Mouse (Mus musculus) midbrain, embryonic 15.5 days (tissue): ENCODE results near the gene Hist2h2aa2. TPM values are rescaled to one million over a fixed set of nuclear protein-coding genes. Genes with fewer than 3 reads are reported as not detected.
"Not testable (repeated sequence)": the region's sequence is repeated elsewhere in the genome, so short reads cannot be mapped to it uniquely, and the experiment has no call there.

Experiments
- ATAC-seq: fragments of 200-750 bp; cut with Nextera tagmentation; replicated peaks from 2 replicates; pipeline ENCODE4 v1.8.0; 2017; ENCODE audit warnings: moderate TSS enrichment
- H3K27ac ChIP-seq: fragments of 300-500 bp; sonication (generic); 2 replicates; pipeline ENCODE4 v1.5.1; 2015; ENCODE audit warnings: mild to moderate bottlenecking, inconsistent platforms
- H3K27me3 ChIP-seq: fragments of 300-500 bp; sonication (generic); replicated peaks from 2 replicates; pipeline ENCODE4 v1.6.1; 2015; ENCODE audit warnings: inconsistent platforms
- H3K36me3 ChIP-seq: fragments of 300-500 bp; sonication (generic); replicated peaks from 2 replicates; pipeline ENCODE4 v1.6.1; 2015; ENCODE audit warnings: inconsistent platforms
- H3K4me1 ChIP-seq: fragments of 300-500 bp; sonication (generic); 2 replicates; pipeline ENCODE4 v1.6.1; 2015; ENCODE audit warnings: inconsistent platforms
- H3K4me2 ChIP-seq: fragments of 300-500 bp; sonication (generic); 2 replicates; pipeline ENCODE4 v1.6.1; 2015; ENCODE audit warnings: inconsistent platforms, mild to moderate bottlenecking, moderate library complexity
- H3K4me3 ChIP-seq: fragments of 300-500 bp; sonication (generic); 2 replicates; pipeline ENCODE4 v1.5.1; 2015; ENCODE audit warnings: mild to moderate bottlenecking, inconsistent platforms
- H3K9ac ChIP-seq: fragments of 300-500 bp; sonication (generic); 2 replicates; pipeline ENCODE4 v1.6.1; 2015; ENCODE audit warnings: mild to moderate bottlenecking, inconsistent platforms
- H3K9me3 ChIP-seq: fragments of 300-500 bp; sonication (generic); 2 replicates; pipeline ENCODE4 v1.6.1; 2016; ENCODE audit warnings: inconsistent platforms
- WGBS: fragments of 180-500 bp; shearing (Covaris S2); methylation state at CpG from one replicate; pipeline ENCODE4 v1.1.7; 2015; ENCODE audit warnings: mixed read lengths; 5-methylcytosine and 5-hydroxymethylcytosine counted together
- polyA plus RNA-seq: library from polyadenylated mRNA; unstranded; fragments of >200 nt; fragmentation: Nextera tagmentation; extraction: Ambion mirVana; gene quantifications from 2 replicates; pipeline ENCODE4 v1.2.1, GENCODE M21; 2015

The Hist2h2aa2 gene
- polyA plus RNA-seq, 1 experiment from 2014 or later, result 51.7 TPM

DNA sequence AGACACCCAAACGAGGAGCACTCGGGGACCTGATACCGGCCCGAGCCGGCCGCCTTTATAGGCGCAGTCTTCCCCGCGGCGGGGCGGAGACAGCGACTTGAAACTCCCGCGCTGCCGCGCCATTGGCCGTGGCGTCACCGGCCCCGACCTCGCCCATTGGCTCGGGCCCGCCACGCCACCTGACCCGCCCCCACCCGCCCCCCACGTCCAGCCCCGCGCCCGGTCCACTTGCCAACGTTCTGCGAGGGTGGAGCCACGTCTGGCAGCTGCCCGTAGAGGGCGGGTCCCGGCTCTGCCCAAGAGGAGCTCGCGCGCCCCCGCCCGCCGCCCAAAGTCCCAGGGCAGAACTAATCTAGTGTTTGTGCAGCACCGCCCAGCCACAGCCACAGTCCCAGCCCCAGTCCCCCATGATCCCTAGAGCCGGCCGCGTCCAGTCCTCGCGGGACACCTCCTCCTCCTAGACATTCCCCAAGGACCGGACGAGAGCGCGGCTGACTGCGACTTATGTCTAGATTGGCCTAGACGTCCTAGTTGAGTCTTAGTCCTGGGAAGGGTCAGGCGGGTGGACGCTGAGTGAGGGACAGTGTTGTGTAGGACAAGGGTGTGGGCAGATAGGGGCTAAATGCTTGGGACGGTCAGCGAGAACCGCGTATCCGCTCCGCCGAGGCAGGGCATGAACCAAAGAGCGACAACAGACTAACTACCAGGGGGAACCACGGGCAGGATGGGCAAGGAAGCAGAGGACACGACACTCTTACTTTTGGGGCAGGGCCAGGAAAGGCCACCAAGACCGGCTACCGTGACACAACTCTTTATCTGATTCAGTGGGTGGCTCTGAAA, 902 bp downstream of the Hist2h2aa2 start, which contains the start of gene Hist2h3c2:
Gene Hist2h3c2, minus strand, starts transcription at position 174 of the 840 bp plus-strand sequence.
- peak within 1 kb of the TSS; percentile 45 for H3K4me2 ChIP-seq
- H3K4me3 ChIP-seq, result peak within 1 kb of the TSS; percentile 37
- H3K9ac ChIP-seq, result peak within 1 kb of the TSS; percentile 27; the same call in 1 of the 2 replicates
- peak; percentile 89 for ATAC-seq
- H3K27me3 ChIP-seq, H3K9me3 ChIP-seq, H3K36me3 ChIP-seq: not testable (repeated sequence)
- peaks cover 21% of the 10 kb centered on the region for H3K4me1 ChIP-seq
- WGBS, result under 1% methylated on average over 23 of the region's 68 CpGs
- peak within 1 kb of the TSS; percentile 67; the same call in 1 of the 2 replicates for H3K27ac ChIP-seq

DNA sequence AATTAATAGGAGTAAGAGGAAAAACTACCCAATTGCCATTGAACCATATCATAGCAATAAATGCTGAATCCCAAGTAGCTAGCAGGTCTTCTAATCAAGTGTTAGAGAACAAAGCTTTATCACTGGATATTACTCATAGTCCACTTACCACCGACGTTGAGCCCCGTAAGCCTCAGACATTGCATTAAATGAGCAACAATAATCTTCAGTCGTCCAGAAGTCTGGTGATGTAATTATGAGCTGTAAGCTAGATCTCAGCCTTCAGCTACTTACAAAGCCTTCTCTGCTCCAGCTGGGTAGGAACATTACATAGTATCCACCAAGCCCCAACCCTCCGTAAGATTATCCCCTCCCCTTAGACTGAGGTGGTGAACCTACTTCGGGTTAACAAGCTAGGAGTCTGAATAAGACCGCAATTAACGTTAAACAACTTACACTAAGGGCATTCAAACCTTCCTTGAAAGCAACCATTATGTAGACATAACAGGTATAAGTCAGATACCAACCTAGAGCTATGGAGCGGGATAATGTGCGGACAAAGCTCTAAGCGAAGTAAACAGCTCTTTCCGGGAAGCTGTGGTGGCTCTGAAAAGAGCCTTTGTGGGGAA, 2.1 kb downstream of the Hist2h2aa2 start:
- H3K9ac ChIP-seq, result peak overlapping the region; percentile 27; the same call in 1 of the 2 replicates
- 2% methylated on average over 12 of the region's 12 CpGs for WGBS
- ATAC-seq, result no peak

DNA sequence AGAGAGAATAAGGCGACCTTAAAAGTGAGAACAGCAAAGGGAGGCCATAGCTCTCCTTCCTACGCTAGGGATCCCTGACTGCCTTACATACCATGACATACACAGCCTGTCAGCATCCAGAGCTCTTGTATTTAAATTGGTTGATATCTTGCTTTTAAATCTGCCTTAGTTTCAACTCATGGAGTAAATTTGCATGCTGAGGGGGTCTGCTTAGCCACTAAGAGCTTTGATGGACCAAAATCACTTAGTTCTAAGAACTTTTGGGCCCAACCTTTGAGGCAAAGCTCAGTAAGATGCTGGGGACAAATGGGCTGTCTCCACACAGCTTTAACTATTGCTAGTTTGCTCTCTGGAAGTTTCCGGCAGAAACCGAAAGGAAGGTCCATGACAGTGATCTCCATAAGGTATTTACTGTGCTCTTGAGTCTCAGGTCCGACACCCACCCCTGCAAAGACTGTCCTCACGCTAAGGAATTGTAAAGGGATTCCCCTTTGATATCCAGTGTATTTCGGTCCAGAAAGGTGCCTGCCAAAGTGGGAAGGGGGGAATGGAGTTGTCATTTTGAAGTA, 2.7 kb downstream of the Hist2h2aa2 start:
- Histone ChIP-seq H3K4me3 (peak overlapping the region; percentile 23), H3K9me3 (no peaks in the 10 kb centered on the region), H3K4me1 (peaks cover 18% of the 10 kb centered on the region), H3K27me3 (no peaks in the 10 kb centered on the region), H3K27ac (no peak overlapping the region), H3K9ac (peak overlapping the region; percentile 13; the same call in 1 of the 2 replicates), H3K4me2 (peak overlapping the region; percentile 42), H3K36me3 (no peaks in the 10 kb centered on the region)
- ATAC-seq, result no peak
- 24% methylated on average over 7 of the region's 7 CpGs for WGBS

More for the DNA sequence above, 2.1 kb downstream of the Hist2h2aa2 start:
- peak overlapping the region; percentile 23 for H3K4me3 ChIP-seq
- no peaks in the 10 kb centered on the region for H3K36me3 ChIP-seq
- no peaks in the 10 kb centered on the region for H3K27me3 ChIP-seq
- H3K4me1 ChIP-seq, result peaks cover 18% of the 10 kb centered on the region
- peak overlapping the region; percentile 42 for H3K4me2 ChIP-seq
- H3K27ac ChIP-seq, result no peak overlapping the region
- H3K9me3 ChIP-seq, result no peaks in the 10 kb centered on the region

DNA sequence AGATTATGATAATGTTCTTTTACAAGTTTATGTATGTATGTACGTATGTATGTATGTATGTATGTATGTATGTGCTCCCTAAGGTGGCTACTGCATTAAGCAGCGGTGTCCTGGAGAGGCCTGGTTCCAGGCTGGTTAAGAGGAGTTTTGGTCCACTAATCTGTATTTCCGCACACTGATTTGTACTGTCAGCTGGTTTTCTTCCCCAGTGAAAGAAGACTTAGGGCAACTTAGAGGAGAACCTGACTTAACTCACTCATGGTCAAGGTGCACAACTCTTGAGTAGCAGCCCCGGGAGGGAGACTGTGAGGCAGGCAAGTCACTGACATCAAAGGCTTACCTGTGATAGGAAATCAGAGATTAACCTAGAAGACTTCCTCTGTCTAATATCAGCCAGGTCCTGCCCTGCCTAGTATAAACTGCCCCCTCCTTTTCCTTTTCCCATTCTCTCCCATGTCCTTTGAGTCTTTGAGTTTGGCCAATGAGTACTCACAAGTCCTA, 3.2 kb downstream of the Hist2h2aa2 start:
- Histone ChIP-seq H3K4me2 (peak overlapping the region; percentile 42), H3K4me1 (peaks cover 18% of the 10 kb centered on the region), H3K27me3 (no peaks in the 10 kb centered on the region), H3K36me3 (no peaks in the 10 kb centered on the region), H3K9me3 (no peaks in the 10 kb centered on the region), H3K9ac (0 out of 2 replicates have a peak overlapping the region, but pooled peaks have one; percentile 13), H3K27ac (no peak overlapping the region), H3K4me3 (no peak overlapping the region)
- ATAC-seq, result no peak
- WGBS, result 82% methylated on average over 4 of the region's 4 CpGs

DNA sequence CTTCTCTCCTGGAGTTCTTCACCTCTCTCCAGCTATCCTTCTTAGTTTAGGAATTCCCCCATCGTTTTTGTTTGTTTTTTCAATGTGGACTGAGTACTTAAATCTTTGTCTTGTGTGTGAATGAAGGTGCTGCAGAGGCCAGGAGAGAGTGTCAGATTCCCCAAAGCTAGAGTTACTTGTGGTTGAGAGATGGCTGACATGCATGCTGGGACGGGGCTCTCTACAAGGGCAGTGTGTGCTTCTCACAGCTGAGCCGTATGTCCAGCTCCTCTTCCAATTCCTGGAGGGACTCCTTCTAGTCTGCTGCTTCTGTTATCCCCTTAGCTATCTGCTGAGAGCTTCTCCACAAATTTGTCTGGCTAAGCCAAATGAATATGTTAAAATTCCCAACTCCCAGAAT, 4.2 kb downstream of the Hist2h2aa2 start:
- H3K9me3 ChIP-seq, result no peaks in the 10 kb centered on the region
- ATAC-seq, result no peak
- no peak overlapping the region for H3K9ac ChIP-seq
- H3K4me1 ChIP-seq, result peaks cover 15% of the 10 kb centered on the region
- H3K27me3 ChIP-seq, result no peaks in the 10 kb centered on the region
- no peaks in the 10 kb centered on the region for H3K36me3 ChIP-seq
- 76% methylated on average over 3 of the region's 3 CpGs for WGBS
- H3K4me3 ChIP-seq, result no peak overlapping the region
- H3K4me2 ChIP-seq, result no peak overlapping the region
- no peak overlapping the region for H3K27ac ChIP-seq

DNA sequence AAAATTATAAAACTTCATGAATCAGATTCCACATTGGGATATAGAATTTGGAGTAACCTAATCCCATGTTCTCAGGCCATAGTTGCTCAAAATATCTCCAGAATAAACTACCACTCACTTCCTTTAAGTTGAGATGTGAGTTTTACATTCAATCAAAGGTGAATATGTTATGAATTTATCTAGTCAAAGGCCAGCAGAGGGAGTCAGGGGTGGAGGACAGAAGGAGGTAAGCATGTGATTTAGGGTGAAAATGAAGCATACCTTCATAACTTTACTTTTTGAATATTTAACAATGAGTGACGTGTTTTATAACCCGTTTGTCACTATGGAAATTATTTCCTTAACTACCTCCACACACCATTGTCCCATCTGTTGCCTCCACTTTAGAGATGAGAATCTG, 5.2 kb downstream of the Hist2h2aa2 start:
- Histone ChIP-seq H3K4me1 (peaks cover 13% of the 10 kb centered on the region), H3K9me3 (no peaks in the 10 kb centered on the region), H3K27ac (no peak overlapping the region), H3K4me3 (no peak overlapping the region), H3K9ac (no peak overlapping the region), H3K36me3 (no peaks in the 10 kb centered on the region), H3K27me3 (no peaks in the 10 kb centered on the region), H3K4me2 (no peak overlapping the region)
- WGBS, result 88% methylated on average over 2 of the region's 2 CpGs
- ATAC-seq, result no peak

DNA sequence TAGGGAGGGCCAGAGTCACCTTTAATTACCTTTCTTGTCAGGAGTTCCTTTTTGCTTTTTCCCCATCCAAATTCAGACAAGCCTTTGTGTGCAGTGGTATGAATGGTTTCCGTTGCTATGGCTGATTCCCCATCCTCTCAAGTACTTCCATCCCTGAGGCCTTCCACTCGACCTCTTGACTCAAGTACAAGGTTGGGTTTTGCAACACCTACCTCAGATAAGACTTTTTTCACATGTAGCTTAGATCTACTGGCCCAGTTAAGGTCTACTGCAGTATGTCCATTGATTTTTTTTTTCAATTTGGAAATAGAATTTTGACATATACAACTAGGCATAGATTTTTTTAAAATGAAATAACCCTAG, 8.3 kb downstream of the Hist2h2aa2 start:
- Histone ChIP-seq H3K27me3 (no peaks in the 10 kb centered on the region), H3K4me3 (no peak overlapping the region), H3K4me2 (no peak overlapping the region), H3K9ac (no peak overlapping the region), H3K4me1 (no peaks in the 10 kb centered on the region), H3K36me3 (no peaks in the 10 kb centered on the region), H3K9me3 (no peaks in the 10 kb centered on the region), H3K27ac (no peak overlapping the region)
- 59% methylated on average over 2 of the region's 2 CpGs for WGBS
- no peak for ATAC-seq

DNA sequence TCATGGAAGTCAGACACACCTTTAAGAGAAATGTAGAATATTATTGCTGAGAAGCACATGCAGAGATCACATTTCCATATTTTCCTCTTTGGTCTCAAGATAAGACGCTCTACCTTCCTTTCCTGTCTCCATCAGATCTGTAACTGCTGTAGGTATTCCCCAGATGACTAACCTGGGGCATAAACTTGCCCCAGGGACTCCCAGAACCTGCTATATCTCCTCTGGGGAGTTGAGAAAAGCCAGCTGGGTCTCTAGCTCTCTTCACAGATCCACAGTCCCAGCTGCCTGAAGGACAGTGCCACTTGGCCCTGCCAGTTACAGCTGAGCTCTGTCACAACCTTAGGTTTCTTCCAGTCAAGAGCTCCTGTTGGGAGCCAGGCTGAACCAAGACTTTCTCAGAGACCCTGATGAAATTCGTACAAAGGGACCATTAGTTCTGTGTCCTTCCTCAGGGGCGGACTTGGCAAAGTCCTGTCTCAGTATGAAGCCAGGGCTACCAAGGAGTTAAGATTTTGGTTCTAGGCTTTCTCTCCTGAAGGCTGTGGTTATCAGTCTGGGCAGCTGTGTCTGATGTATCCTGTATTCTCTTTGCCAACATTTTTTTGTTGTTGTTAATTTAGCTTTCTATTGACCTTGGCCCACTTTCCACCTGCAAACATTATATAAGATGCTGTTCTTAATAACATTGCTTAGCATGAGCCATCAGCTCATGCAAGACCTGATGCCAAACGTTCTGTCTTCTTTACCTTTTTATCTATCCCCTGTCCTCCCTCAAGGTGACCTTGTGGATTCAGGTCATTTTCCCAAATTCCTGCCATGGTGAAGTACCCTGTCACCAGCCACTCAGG, 8.9 kb downstream of the Hist2h2aa2 start:
- no peaks in the 10 kb centered on the region for H3K36me3 ChIP-seq
- no peak overlapping the region for H3K4me3 ChIP-seq
- no peaks in the 10 kb centered on the region for H3K27me3 ChIP-seq
- no peak for ATAC-seq
- H3K4me1 ChIP-seq, result no peaks in the 10 kb centered on the region
- WGBS, result 72% methylated on average over 4 of the region's 4 CpGs
- no peak overlapping the region for H3K27ac ChIP-seq
- no peak overlapping the region for H3K9ac ChIP-seq
- no peak overlapping the region for H3K4me2 ChIP-seq
- H3K9me3 ChIP-seq, result no peaks in the 10 kb centered on the region

DNA sequence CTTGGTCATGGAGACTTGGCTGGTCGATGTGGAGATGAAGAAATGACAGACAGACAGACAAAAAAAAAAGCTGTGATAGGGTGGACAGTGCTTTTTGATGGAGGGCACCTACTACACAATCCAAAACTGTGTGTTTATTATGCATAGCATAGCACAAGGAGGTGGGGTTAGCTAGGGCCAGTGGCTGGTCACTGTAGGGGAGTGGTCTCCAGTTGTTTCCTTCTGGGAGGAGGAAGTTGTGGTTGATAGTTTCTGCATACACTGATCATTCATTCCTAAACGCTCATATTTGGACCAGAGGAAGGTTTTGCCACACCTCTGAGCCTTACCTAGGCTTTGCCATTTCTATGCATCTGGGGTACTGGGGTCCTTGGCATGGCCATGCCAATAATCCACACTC, 9.7 kb downstream of the Hist2h2aa2 start:
- H3K27ac ChIP-seq, result no peak overlapping the region
- no peaks in the 10 kb centered on the region for H3K27me3 ChIP-seq
- H3K4me3 ChIP-seq, result no peak overlapping the region
- 83% methylated on average over 2 of the region's 2 CpGs for WGBS
- ATAC-seq, result no peak
- no peak overlapping the region for H3K9ac ChIP-seq
- H3K4me1 ChIP-seq, result no peaks in the 10 kb centered on the region
- H3K9me3 ChIP-seq, result no peaks in the 10 kb centered on the region
- no peak overlapping the region for H3K4me2 ChIP-seq
- no peaks in the 10 kb centered on the region for H3K36me3 ChIP-seq

DNA sequence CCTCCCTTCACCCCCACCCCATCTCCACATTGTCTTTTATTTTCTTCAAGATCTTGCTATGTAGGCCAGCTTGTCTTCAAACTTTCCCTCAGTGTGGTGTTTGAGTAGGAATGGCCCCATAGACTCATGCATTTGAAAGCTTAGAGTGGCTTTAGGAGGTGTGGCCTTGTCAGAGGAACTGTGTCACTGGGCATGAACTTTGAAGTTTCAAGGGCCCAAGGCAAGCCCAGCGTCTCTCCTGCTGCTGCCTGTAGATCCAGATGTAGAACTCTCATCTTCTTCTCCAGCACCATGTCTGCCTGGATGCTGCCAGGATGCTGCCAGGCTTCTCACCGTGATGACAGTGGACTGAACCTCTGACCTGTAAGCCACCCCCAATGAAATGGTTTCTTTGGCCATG, 11.2 kb downstream of the Hist2h2aa2 start:
- no peak overlapping the region for H3K4me2 ChIP-seq
- no peaks in the 10 kb centered on the region for H3K4me1 ChIP-seq
- H3K27me3 ChIP-seq, result no peaks in the 10 kb centered on the region
- no peaks in the 10 kb centered on the region for H3K36me3 ChIP-seq
- no peak overlapping the region for H3K4me3 ChIP-seq
- 65% methylated on average over 2 of the region's 2 CpGs for WGBS
- no peak for ATAC-seq
- no peak overlapping the region for H3K27ac ChIP-seq
- no peak overlapping the region for H3K9ac ChIP-seq
- H3K9me3 ChIP-seq, result no peaks in the 10 kb centered on the region

DNA sequence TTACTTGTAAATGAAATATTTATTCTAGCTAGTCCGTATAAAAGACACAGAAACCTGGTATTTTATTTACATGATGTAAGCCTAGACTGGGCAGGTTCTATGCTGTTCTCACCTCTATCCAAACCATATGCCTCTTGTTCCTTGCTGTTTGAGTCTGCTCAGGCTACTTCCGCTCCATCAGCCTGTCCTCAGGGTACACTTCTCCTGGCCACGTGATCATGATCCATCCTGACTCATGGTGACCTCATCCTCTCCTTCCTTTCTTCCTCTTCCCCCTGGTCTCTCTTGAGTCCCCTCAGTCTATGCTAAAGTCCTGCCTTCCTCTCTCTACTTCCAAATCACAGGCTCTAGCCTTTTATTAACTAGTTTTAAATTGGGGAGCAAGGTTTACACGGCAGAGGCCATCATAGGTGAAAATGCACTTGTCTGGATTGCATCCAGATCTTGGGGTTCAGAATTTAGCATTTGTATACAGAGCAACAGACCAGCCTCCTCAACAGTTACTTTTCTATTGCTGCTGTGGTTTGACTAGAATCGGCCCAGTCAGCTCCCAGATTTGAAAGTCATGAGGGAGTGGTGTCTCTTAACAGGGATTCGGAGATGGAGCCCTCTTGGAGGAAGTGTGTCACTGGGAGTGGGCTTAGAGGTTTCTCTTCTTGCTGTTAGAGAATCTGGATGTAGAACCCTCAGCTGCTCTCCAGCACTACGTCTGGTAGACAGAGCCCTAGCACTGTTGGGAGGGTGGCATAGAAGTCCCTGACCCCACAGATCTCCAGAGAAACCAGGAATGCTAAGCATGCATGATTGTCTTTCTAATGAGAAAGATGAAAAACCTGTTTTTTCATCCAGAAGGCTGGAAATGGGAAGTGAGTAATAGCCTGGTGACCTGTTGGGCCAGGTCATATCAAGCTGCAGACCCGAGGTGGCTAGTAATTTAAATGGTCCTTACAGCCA, 13.1 kb downstream of the Hist2h2aa2 start:
- Histone ChIP-seq H3K9ac (no peak overlapping the region), H3K27ac (no peak overlapping the region), H3K9me3 (no peaks in the 10 kb centered on the region), H3K27me3 (no peaks in the 10 kb centered on the region), H3K36me3 (no peaks in the 10 kb centered on the region), H3K4me1 (peaks cover 5% of the 10 kb centered on the region), H3K4me3 (no peak overlapping the region), H3K4me2 (no peak overlapping the region)
- ATAC-seq, result no peak
- 81% methylated on average over 8 of the region's 8 CpGs for WGBS
